Mouse (Mus musculus): ENCODE results near the gene Defb47. TPM values are rescaled to one million over a fixed set of nuclear protein-coding genes. Genes with fewer than 3 reads are reported as not detected.
A peak's percentile ranks its signal among the peaks of the same experiment; 100 is the strongest.

Defb47 gene
- not detected in 2 replicates for polyA plus RNA-seq (2012; rRNA removed)

- TF ChIP-seq POLR2A (IDR thresholded peaks at IDR 0.05; ENCODE audit: extremely low read depth, insufficient read depth, low read length) = no peak
- no peak for TF ChIP-seq CTCF (IDR thresholded peaks at IDR 0.05; ENCODE audit: extremely low read depth, insufficient read depth, low read length)
- Histone ChIP-seq H3K4me3 (ENCODE audit: insufficient read depth, low read length) (no peak within 1 kb of the TSS), H3K4me1 (ENCODE audit: control insufficient read depth, insufficient read depth, low read length) (no peaks in the 10 kb centered on the region)
These were observed at the start of gene Defb47 for GRCm38 (mm10) chr14:62997777-62998176. Defb47 (plus strand) TSS chr14:62998077.

DNA sequence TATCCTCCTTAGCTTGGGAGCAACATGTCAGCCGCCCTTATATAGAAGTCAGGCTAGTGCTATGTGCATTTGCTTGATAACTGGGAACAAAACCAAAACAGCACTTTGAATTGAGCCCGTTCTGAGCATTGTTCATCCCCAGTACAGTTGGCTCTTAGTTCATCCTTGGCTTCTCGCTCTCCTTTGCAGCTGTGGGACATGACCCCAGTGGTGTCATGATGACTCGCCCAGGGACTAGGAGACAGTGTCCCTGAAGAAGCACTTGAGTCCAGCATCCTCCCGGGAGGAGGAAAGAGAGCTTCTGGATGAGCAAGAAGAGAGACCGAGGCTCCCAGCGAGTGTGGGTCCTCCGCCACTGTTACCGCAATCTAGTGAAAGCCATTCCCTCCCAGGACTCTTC lies 41.8 kb upstream of the Defb47 start:
- TF ChIP-seq POLR2A (IDR thresholded peaks at IDR 0.05; ENCODE audit: extremely low read depth, insufficient read depth, low read length) (no peak), CTCF (IDR thresholded peaks at IDR 0.05; ENCODE audit: extremely low read depth, insufficient read depth, low read length) (no peak)
- H3K27ac ChIP-seq (ENCODE audit: insufficient read depth, low read length) = peak overlapping the region; percentile 25; the same call in 1 of the 2 replicates
- no peaks in the 10 kb centered on the region for H3K4me1 ChIP-seq (ENCODE audit: control insufficient read depth, insufficient read depth, low read length)
- no peak overlapping the region for H3K4me3 ChIP-seq (ENCODE audit: insufficient read depth, low read length)

More at GRCm38 (mm10) chr14:62997777-62998176, at the start of gene Defb47:
- no peak within 1 kb of the TSS for H3K27ac ChIP-seq (ENCODE audit: insufficient read depth, low read length)

GRCm38 (mm10) chr14:62963632-62964031 lies 34.2 kb upstream of the Defb47 start:
- no peaks in the 10 kb centered on the region for H3K4me1 ChIP-seq (ENCODE audit: control insufficient read depth, insufficient read depth, low read length)
- H3K4me3 ChIP-seq (ENCODE audit: insufficient read depth, low read length) = no peak overlapping the region
- no peak overlapping the region for H3K27ac ChIP-seq (ENCODE audit: insufficient read depth, low read length)
- TF ChIP-seq POLR2A (IDR thresholded peaks at IDR 0.05; ENCODE audit: extremely low read depth, insufficient read depth, low read length) (no peak), CTCF (IDR thresholded peaks at IDR 0.05; ENCODE audit: extremely low read depth, insufficient read depth, low read length) (no peak)

DNA sequence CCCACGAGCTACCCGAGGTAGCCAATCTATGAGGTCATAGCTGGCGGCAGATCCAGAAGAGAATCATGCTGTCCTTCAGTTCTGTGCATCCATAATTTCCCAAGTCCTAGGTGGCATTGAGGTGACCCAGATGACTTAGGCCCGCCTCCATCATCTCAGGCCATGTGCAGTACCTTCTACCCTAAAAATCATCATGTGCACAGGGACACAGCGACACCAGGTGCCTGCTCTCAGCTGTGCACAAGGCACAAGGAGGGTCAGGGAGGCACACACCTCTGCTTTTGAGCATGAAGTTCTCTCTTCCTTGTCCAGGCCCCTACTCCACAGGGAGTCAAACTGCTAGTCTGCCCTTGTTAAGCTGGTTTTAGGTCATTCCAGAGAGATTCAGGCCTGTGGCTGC lies 32.5 kb upstream of the Defb47 start:
- TF ChIP-seq POLR2A (IDR thresholded peaks at IDR 0.05; ENCODE audit: extremely low read depth, insufficient read depth, low read length) = no peak
- TF ChIP-seq CTCF (IDR thresholded peaks at IDR 0.05; ENCODE audit: extremely low read depth, insufficient read depth, low read length) = no peak
- Histone ChIP-seq H3K4me3 (ENCODE audit: insufficient read depth, low read length) (no peak overlapping the region), H3K4me1 (ENCODE audit: control insufficient read depth, insufficient read depth, low read length) (no peaks in the 10 kb centered on the region), H3K27ac (ENCODE audit: insufficient read depth, low read length) (no peak overlapping the region)

GRCm38 (mm10) chr14:62965811-62966520 lies 31.9 kb upstream of the Defb47 start:
- Histone ChIP-seq H3K27ac (ENCODE audit: insufficient read depth, low read length) (no peak overlapping the region), H3K4me3 (ENCODE audit: insufficient read depth, low read length) (no peak overlapping the region), H3K4me1 (ENCODE audit: control insufficient read depth, insufficient read depth, low read length) (no peaks in the 10 kb centered on the region)
- TF ChIP-seq POLR2A (IDR thresholded peaks at IDR 0.05; ENCODE audit: extremely low read depth, insufficient read depth, low read length) = no peak
- no peak for TF ChIP-seq CTCF (IDR thresholded peaks at IDR 0.05; ENCODE audit: extremely low read depth, insufficient read depth, low read length)

GRCm38 (mm10) chr14:62975046-62975445 lies 22.8 kb upstream of the Defb47 start:
- no peak for TF ChIP-seq POLR2A (IDR thresholded peaks at IDR 0.05; ENCODE audit: extremely low read depth, insufficient read depth, low read length)
- TF ChIP-seq CTCF (IDR thresholded peaks at IDR 0.05; ENCODE audit: extremely low read depth, insufficient read depth, low read length) = peak; percentile 61
- H3K4me1 ChIP-seq (ENCODE audit: control insufficient read depth, insufficient read depth, low read length) = no peaks in the 10 kb centered on the region
- H3K27ac ChIP-seq (ENCODE audit: insufficient read depth, low read length) = no peak overlapping the region
- no peak overlapping the region for H3K4me3 ChIP-seq (ENCODE audit: insufficient read depth, low read length)

- Histone ChIP-seq H3K4me3 (ENCODE audit: insufficient read depth, low read length) (no peak overlapping the region), H3K4me1 (ENCODE audit: control insufficient read depth, insufficient read depth, low read length) (no peaks in the 10 kb centered on the region), H3K27ac (ENCODE audit: insufficient read depth, low read length) (no peak overlapping the region)
- TF ChIP-seq POLR2A (IDR thresholded peaks at IDR 0.05; ENCODE audit: extremely low read depth, insufficient read depth, low read length) = no peak
- no peak for TF ChIP-seq CTCF (IDR thresholded peaks at IDR 0.05; ENCODE audit: extremely low read depth, insufficient read depth, low read length)
These were observed 18.1 kb upstream of the Defb47 start for GRCm38 (mm10) chr14:62979815-62980214.

DNA sequence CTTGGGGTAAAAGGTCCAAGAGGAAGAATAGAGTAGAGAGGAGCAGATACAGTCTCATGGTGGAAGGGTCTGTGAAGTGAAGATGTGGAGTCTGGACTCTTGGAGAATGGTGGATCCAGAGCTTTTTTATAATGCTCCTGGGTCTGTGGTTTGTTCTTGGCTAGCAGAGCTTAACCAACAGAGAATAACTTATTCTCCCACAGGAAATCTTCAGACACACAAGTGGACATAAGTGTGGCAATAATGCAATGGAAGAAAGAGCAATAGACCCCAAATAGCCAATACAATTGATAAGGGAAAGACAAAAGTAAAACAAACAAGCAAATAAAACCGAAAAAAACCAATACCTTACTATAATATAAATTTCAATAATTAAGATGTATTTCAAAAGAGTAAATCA lies 13.5 kb upstream of the Defb47 start, which contains the start of gene Defb48:
Gene Defb48 (minus strand): TSS at position 101 of the 400 bp plus-strand sequence.
- Histone ChIP-seq H3K27ac (ENCODE audit: insufficient read depth, low read length) (no peak within 1 kb of the TSS), H3K4me1 (ENCODE audit: control insufficient read depth, insufficient read depth, low read length) (no peaks in the 10 kb centered on the region), H3K4me3 (ENCODE audit: insufficient read depth, low read length) (no peak within 1 kb of the TSS)
- TF ChIP-seq POLR2A (IDR thresholded peaks at IDR 0.05; ENCODE audit: extremely low read depth, insufficient read depth, low read length) = no peak
- no peak for TF ChIP-seq CTCF (IDR thresholded peaks at IDR 0.05; ENCODE audit: extremely low read depth, insufficient read depth, low read length)

GRCm38 (mm10) chr14:62991271-62991670 lies 6.6 kb upstream of the Defb47 start:
- Histone ChIP-seq H3K4me3 (ENCODE audit: insufficient read depth, low read length) (no peak overlapping the region), H3K27ac (ENCODE audit: insufficient read depth, low read length) (no peak overlapping the region), H3K4me1 (ENCODE audit: control insufficient read depth, insufficient read depth, low read length) (no peaks in the 10 kb centered on the region)
- no peak for TF ChIP-seq CTCF (IDR thresholded peaks at IDR 0.05; ENCODE audit: extremely low read depth, insufficient read depth, low read length)
- TF ChIP-seq POLR2A (IDR thresholded peaks at IDR 0.05; ENCODE audit: extremely low read depth, insufficient read depth, low read length) = no peak

GRCm38 (mm10) chr14:62991849-62992510 lies 5.9 kb upstream of the Defb47 start:
- no peak for TF ChIP-seq CTCF (IDR thresholded peaks at IDR 0.05; ENCODE audit: extremely low read depth, insufficient read depth, low read length)
- no peak for TF ChIP-seq POLR2A (IDR thresholded peaks at IDR 0.05; ENCODE audit: extremely low read depth, insufficient read depth, low read length)
- Histone ChIP-seq H3K4me3 (ENCODE audit: insufficient read depth, low read length) (no peak overlapping the region), H3K27ac (ENCODE audit: insufficient read depth, low read length) (no peak overlapping the region), H3K4me1 (ENCODE audit: control insufficient read depth, insufficient read depth, low read length) (no peaks in the 10 kb centered on the region)

Data from cortical plate, adult 2 months (tissue).